Mouse (Mus musculus): Measurements from ENCODE around the gene Arhgef12. TPM values are rescaled to one million over a fixed set of nuclear protein-coding genes. Genes with fewer than 3 reads are reported as not detected.
"Not testable (repeated sequence)": the region's sequence is repeated elsewhere in the genome, so short reads cannot be mapped to it uniquely, and the experiment has no call there.

The Arhgef12 gene
- polyA plus RNA-seq, 1 experiment, result 7.4 TPM

DNA sequence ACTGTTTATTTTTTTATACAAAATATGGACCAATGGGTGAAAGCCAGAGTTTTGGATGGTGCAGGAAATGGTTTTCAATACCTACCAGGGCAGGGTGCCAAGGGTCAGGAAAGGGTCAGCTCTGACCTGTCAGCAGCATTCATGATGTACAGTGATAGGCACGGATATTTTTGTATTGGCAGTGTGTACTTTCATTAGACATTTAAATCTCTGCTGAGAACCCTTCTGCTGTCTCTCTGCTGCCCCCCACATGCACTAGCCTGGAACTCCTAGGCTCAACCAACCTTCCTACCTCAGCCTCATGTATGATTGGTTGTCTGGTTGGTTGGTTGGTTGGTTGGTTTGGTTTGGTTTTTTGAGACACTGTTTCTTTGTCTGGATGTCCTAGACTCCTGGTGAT, 15.3 kb upstream of the Arhgef12 start:
- no peak overlapping the region for H3K27ac ChIP-seq (ENCODE audit: insufficient read depth, low read depth, low read length)
- H3K27me3 ChIP-seq (ENCODE audit: control insufficient read depth, insufficient read depth, low read length), result no peaks in the 10 kb centered on the region
- 26% methylated on average over 1 of the region's 1 CpGs for WGBS
- H3K4me3 ChIP-seq (ENCODE audit: low read depth, low read length), result no peak overlapping the region
- TF ChIP-seq CTCF (IDR thresholded peaks at IDR 0.05; ENCODE audit: extremely low read depth, insufficient read length, insufficient replicate concordance, low read depth, low read length), result peak; percentile 7; the same call in 1 of the 2 replicates
- no peak for TF ChIP-seq POLR2A (IDR thresholded peaks at IDR 0.05; ENCODE audit: low read depth, low read length)
- H3K36me3 ChIP-seq (ENCODE audit: control insufficient read depth, insufficient read depth, low read length), result no peaks in the 10 kb centered on the region
- H3K4me1 ChIP-seq (ENCODE audit: control insufficient read depth, insufficient read depth, insufficient read length, low read length), result no peaks in the 10 kb centered on the region

DNA sequence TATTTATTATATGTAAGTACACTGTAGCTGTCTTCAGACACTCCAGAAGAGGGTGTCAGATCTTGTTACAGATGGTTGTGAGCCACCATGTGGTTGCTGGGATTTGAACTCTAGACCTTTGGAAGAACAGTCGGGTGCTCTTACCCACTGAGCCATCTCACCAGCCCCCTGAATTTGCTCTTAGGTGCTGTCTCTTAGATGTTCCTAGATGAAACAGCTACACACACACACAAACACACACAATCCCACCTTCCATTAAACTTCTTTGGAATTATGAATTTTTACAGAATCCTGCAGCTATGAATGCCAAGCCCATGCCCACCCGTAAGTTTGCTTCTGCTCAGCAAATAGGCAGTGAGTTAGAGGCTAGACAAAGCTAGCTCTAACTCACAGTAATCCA, 14.9 kb upstream of the Arhgef12 start:
- not testable (repeated sequence) for H3K27ac ChIP-seq (ENCODE audit: insufficient read depth, low read depth, low read length); H3K36me3 ChIP-seq (ENCODE audit: control insufficient read depth, insufficient read depth, low read length); H3K4me1 ChIP-seq (ENCODE audit: control insufficient read depth, insufficient read depth, insufficient read length, low read length); H3K4me3 ChIP-seq (ENCODE audit: low read depth, low read length); H3K27me3 ChIP-seq (ENCODE audit: control insufficient read depth, insufficient read depth, low read length)
- 85% methylated on average over 2 of the region's 2 CpGs for WGBS

DNA sequence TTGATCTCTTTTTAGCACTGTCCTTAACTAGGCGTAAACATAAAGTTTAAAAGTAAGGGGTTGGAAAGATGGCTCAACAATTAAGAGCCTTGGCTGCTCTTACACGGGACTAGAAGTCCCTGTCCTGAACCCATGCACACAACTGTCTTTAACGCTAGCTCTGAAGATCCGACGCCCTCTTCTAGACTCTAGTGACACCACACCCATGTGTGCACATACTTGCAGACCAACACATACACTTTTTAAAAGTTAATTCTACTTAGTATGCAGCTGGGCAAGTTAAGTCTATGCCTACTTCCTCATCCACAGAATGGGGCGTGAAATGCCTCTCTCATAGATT, 9.9 kb upstream of the Arhgef12 start:
- 86% methylated on average over 6 of the region's 6 CpGs for WGBS
- H3K27ac ChIP-seq (ENCODE audit: insufficient read depth, low read depth, low read length), result no peak overlapping the region

DNA sequence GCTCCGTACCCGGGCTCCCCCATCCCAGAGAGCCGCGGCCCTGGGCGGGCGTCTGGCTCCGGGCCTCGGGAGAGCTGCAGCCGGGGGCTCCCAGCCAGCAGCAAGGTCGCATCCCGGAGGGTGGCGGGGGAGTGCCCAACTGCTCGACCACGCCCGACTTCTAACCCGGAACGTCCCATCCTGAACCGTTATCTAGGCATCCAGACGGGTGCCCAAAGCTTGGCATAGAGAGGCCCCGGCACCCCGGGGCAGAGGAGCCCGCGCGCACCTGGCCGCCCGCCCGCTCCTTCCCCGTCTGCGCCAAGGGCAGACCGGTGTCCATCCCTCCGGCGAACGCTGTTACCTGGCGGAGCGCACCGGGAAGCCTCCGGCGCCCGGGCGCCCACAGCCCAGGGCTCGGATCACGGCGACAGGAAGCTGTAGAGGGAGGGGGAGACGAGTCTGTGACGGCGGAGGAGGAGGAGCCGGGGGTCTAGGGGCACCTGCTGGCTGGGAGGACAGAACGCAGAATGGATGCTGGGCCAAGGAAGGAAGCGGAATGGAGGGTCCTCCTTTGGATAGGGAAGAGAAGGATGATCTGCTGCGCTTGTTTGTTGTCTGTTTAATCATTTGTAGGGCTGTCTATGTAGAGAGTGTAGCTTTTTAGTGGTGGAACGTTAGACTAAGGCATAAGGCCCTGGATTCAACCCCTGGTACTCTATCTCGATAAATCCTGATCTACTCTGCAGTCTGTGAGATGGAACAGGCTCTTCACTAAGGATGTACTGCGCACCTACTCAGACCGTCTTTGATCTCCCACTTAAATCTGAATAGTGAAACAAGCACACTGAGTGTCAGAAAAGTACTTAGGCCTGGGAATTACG, 9.3 kb upstream of the Arhgef12 start, which contains the start of gene Tmem136:
Gene Tmem136, minus strand, starts transcription at position 437 of the 863 bp plus-strand sequence.
- H3K27ac ChIP-seq (ENCODE audit: insufficient read depth, low read depth, low read length), result no peak within 1 kb of the TSS
- peaks cover 8% of the 10 kb centered on the region for H3K27me3 ChIP-seq (ENCODE audit: control insufficient read depth, insufficient read depth, low read length)
- peak within 1 kb of the TSS; percentile 56 for H3K4me3 ChIP-seq (ENCODE audit: low read depth, low read length)
- H3K4me1 ChIP-seq (ENCODE audit: control insufficient read depth, insufficient read depth, insufficient read length, low read length), result peaks cover 6% of the 10 kb centered on the region; the same call in 1 of the 2 replicates
- WGBS, result 8% methylated on average over 55 of the region's 55 CpGs
- TF ChIP-seq CTCF (IDR thresholded peaks at IDR 0.05; ENCODE audit: extremely low read depth, insufficient read length, insufficient replicate concordance, low read depth, low read length) (no peak), POLR2A (IDR thresholded peaks at IDR 0.05; ENCODE audit: low read depth, low read length) (no peak)
- no peaks in the 10 kb centered on the region for H3K36me3 ChIP-seq (ENCODE audit: control insufficient read depth, insufficient read depth, low read length)

More for the DNA sequence above, 9.9 kb upstream of the Arhgef12 start:
- peaks cover 6% of the 10 kb centered on the region; the same call in 1 of the 2 replicates for H3K4me1 ChIP-seq (ENCODE audit: control insufficient read depth, insufficient read depth, insufficient read length, low read length)
- peaks cover 8% of the 10 kb centered on the region for H3K27me3 ChIP-seq (ENCODE audit: control insufficient read depth, insufficient read depth, low read length)
- TF ChIP-seq POLR2A (IDR thresholded peaks at IDR 0.05; ENCODE audit: low read depth, low read length), result no peak
- no peak for TF ChIP-seq CTCF (IDR thresholded peaks at IDR 0.05; ENCODE audit: extremely low read depth, insufficient read length, insufficient replicate concordance, low read depth, low read length)
- no peaks in the 10 kb centered on the region for H3K36me3 ChIP-seq (ENCODE audit: control insufficient read depth, insufficient read depth, low read length)
- H3K4me3 ChIP-seq (ENCODE audit: low read depth, low read length), result no peak overlapping the region

DNA sequence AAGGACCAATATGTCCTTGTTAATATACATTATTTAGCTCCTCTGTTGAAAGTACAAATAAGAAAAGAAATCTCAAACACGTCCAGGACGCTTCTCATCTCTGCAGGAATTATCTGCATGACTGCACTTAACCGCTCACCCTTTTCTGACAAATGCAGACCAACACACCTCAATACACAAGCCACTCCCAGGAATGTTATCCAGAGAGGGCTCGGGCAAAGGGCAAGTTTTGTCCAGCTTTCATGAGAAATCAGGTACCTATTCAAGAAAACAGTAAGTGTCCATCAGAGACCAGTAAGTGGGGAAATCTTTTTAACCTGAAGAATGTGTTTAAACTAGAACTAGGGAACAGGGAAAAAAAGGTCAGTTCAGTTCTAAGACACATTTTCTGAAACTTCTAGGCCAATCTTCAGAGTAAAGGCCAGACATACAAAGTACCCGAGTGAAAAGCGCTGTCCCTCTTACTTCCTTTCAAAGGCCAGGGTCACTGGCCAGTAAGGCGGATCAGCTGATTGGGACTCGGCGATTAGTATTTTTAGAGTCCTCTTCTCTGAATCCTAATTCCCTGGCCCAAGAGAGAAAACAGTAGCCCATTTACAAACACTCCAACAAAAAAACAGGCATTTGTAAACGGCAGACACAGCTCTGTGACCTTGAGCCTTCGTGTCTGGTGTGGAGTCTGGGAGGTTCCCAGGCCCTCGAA, 8.5 kb upstream of the Arhgef12 start:
- TF ChIP-seq POLR2A (IDR thresholded peaks at IDR 0.05; ENCODE audit: low read depth, low read length) (no peak), CTCF (IDR thresholded peaks at IDR 0.05; ENCODE audit: extremely low read depth, insufficient read length, insufficient replicate concordance, low read depth, low read length) (no peak)
- peaks cover 8% of the 10 kb centered on the region for H3K27me3 ChIP-seq (ENCODE audit: control insufficient read depth, insufficient read depth, low read length)
- H3K4me1 ChIP-seq (ENCODE audit: control insufficient read depth, insufficient read depth, insufficient read length, low read length), result peaks cover 6% of the 10 kb centered on the region; the same call in 1 of the 2 replicates
- no peaks in the 10 kb centered on the region for H3K36me3 ChIP-seq (ENCODE audit: control insufficient read depth, insufficient read depth, low read length)
- no peak overlapping the region for H3K27ac ChIP-seq (ENCODE audit: insufficient read depth, low read depth, low read length)
- 23% methylated on average over 12 of the region's 12 CpGs for WGBS
- peak overlapping the region; percentile 56 for H3K4me3 ChIP-seq (ENCODE audit: low read depth, low read length)

DNA sequence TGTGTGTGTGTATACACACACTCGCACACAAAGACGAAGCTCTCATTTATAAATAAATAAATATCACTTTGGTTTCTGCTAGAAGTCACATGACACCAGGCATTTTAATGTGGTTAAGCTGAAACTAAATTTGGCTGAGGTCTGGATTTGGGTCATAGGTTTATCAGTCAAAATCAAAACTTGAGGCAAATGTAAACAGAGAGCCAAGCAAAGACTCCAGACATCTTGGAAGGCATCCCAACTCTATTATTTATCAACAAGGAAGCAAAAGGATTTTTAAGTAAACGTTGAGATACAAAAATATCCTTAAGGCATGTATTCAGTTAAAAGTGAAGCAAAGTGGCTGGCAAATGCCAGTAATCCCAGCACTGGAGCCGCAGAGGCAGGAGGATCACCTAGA, 7.8 kb upstream of the Arhgef12 start:
- Histone ChIP-seq H3K36me3 (ENCODE audit: control insufficient read depth, insufficient read depth, low read length) (no peaks in the 10 kb centered on the region), H3K27me3 (ENCODE audit: control insufficient read depth, insufficient read depth, low read length) (peaks cover 8% of the 10 kb centered on the region), H3K4me1 (ENCODE audit: control insufficient read depth, insufficient read depth, insufficient read length, low read length) (peaks cover 6% of the 10 kb centered on the region; the same call in 1 of the 2 replicates), H3K27ac (ENCODE audit: insufficient read depth, low read depth, low read length) (no peak overlapping the region), H3K4me3 (ENCODE audit: low read depth, low read length) (no peak overlapping the region)
- 54% methylated on average over 4 of the region's 4 CpGs for WGBS
- no peak for TF ChIP-seq CTCF (IDR thresholded peaks at IDR 0.05; ENCODE audit: extremely low read depth, insufficient read length, insufficient replicate concordance, low read depth, low read length)
- TF ChIP-seq POLR2A (IDR thresholded peaks at IDR 0.05; ENCODE audit: low read depth, low read length), result no peak

DNA sequence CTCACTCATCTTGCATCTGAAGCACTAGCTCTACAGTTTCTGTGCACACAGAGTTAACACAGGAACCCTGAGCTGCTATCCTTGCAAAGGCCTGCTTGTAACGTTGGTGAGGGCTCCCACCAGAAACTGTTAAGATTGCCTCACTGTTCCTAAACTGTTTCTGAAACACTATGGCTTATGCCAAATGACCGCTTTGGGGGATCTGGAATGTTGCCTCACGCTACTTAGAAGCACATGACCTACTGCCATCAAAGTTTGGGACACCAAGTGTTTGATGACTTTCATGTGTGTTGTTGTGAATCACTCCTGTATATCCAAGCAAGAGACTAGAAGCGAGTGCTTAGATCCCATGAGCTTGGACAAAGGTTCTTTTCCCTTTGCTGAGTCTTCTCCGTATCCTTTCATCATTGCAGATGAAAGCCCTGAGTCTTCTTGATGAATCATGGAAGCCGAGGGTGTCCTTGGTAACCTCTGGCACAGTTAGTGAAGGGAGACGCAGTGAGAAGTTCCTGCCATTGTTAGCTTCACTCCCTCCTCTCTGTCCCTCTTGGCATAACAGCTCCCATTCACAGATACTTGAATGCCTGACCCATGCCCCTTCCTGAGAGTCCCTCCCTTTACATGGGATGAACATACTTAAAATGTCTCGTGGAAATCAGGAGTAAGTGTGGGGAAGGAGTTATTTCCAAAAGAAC, 3.4 kb upstream of the Arhgef12 start:
- WGBS, result 86% methylated on average over 8 of the region's 8 CpGs
- H3K4me1 ChIP-seq (ENCODE audit: control insufficient read depth, insufficient read depth, insufficient read length, low read length), result no peaks in the 10 kb centered on the region; the same call in 1 of the 2 replicates

More for the DNA sequence above, 3.4 kb upstream of the Arhgef12 start:
- no peaks in the 10 kb centered on the region for H3K36me3 ChIP-seq (ENCODE audit: control insufficient read depth, insufficient read depth, low read length)
- TF ChIP-seq POLR2A (IDR thresholded peaks at IDR 0.05; ENCODE audit: low read depth, low read length) (no peak), CTCF (IDR thresholded peaks at IDR 0.05; ENCODE audit: extremely low read depth, insufficient read length, insufficient replicate concordance, low read depth, low read length) (no peak)
- H3K27ac ChIP-seq (ENCODE audit: insufficient read depth, low read depth, low read length), result no peak overlapping the region
- no peaks in the 10 kb centered on the region for H3K27me3 ChIP-seq (ENCODE audit: control insufficient read depth, insufficient read depth, low read length)
- H3K4me3 ChIP-seq (ENCODE audit: low read depth, low read length), result no peak overlapping the region
